Mouse (Mus musculus) stomach, postnatal 0 days (tissue): ENCODE results near the gene Tex22. TPM values are rescaled to one million over a fixed set of nuclear protein-coding genes. Genes with fewer than 3 reads are reported as not detected.

ENCODE experiments used
- ATAC-seq: fragments of 200-750 bp; cut with Nextera tagmentation; 2 replicates; pipeline ENCODE4 v1.8.0; 2017; ENCODE audit not compliant: low FRiP score, low TSS enrichment
- DNase-seq: peaks from one replicate; pipeline ENCODE4 v3.0.0-alpha.2; 2016; ENCODE audit warnings: low spot score
- H3K27ac ChIP-seq: fragments of 300-500 bp; sonication (generic); replicated peaks from 2 replicates; pipeline ENCODE4 v1.5.1; 2014; ENCODE audit warnings: mild to moderate bottlenecking, control low read depth
- H3K27me3 ChIP-seq: fragments of 300-500 bp; sonication (generic); 2 replicates; pipeline ENCODE4 v1.6.1; 2014; ENCODE audit warnings: low read length; ENCODE audit not compliant: control insufficient read depth, insufficient read depth
- H3K36me3 ChIP-seq: fragments of 300-500 bp; sonication (generic); 2 replicates; pipeline ENCODE4 v1.6.1; 2014; ENCODE audit warnings: low read length, mixed read lengths; ENCODE audit not compliant: control insufficient read depth, insufficient read depth
- H3K4me1 ChIP-seq: fragments of 300-500 bp; sonication (generic); replicated peaks from 2 replicates; pipeline ENCODE4 v1.6.1; 2014; ENCODE audit warnings: antibody characterized with exemption; ENCODE audit not compliant: control insufficient read depth, insufficient read depth
- H3K4me2 ChIP-seq: fragments of 300-500 bp; sonication (generic); replicated peaks from 2 replicates; pipeline ENCODE4 v1.6.1; 2014; ENCODE audit warnings: low read depth, mild to moderate bottlenecking, control low read depth, moderate library complexity
- H3K4me3 ChIP-seq: fragments of 300-500 bp; sonication (generic); 2 replicates; pipeline ENCODE4 v1.5.1; 2014; ENCODE audit warnings: low read depth, low read length, control low read depth
- H3K9ac ChIP-seq: fragments of 300-500 bp; sonication (generic); 2 replicates; pipeline ENCODE4 v1.6.1; 2014; ENCODE audit warnings: mild to moderate bottlenecking, low read length, control low read depth, mixed read lengths
- H3K9me3 ChIP-seq: fragments of 300-500 bp; sonication (generic); 2 replicates; pipeline ENCODE4 v1.6.1; 2016; ENCODE audit warnings: low read length; ENCODE audit not compliant: control insufficient read depth
- CTCF ChIP-seq: IDR thresholded peaks from 2 replicates; pipeline ENCODE4 v1.5.1; 2016; ENCODE audit warnings: antibody characterized with exemption, low read depth, mild to moderate bottlenecking, moderate library complexity
- EP300 ChIP-seq: optimal IDR thresholded peaks from 2 replicates; pipeline ENCODE3; 2016; ENCODE audit warnings: antibody characterized with exemption
- WGBS: fragments of 180-500 bp; shearing (Covaris S2); extraction: QIAGEN DNeasy Blood & Tissue Kit; methylation state at CpG from one replicate; pipeline ENCODE4 v1.1.7; 2014; 5-methylcytosine and 5-hydroxymethylcytosine counted together
- polyA plus RNA-seq: library from polyadenylated mRNA; unstranded; fragments of >200 nt; fragmentation: Nextera tagmentation; extraction: Ambion mirVana; gene quantifications from 2 replicates; pipeline ENCODE4 v1.2.1, GENCODE M21; 2015

Gene Tex22
- polyA plus RNA-seq, 1 experiment from 2014 or later: not detected

- peaks cover 47% of the 10 kb centered on the region for H3K36me3 ChIP-seq
- H3K4me3 ChIP-seq: no peak overlapping the region
Observed at GRCm38 (mm10) chr12:113119516-113120410, 45.5 kb downstream of the Tex22 start.

DNA sequence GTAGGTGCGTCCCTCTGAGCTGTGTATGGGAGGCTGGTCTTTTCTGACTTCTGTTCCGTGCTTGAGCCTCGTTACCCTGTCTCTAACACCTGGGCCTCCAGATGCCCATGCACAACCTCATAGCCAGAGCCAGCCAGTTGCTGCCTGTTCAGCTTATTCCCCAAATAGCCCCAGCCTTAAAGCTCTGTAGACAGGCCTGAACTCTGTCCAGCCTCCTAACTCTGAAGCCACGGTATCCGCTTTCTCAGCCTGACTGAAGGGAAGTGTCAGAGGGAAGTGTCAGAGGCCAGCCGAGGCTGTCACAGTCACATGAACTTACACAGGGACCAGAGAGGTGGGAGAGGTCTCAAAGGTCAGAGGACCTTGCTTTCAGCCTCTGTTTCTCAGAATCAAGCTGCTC lies 50.4 kb downstream of the Tex22 start:
- Histone ChIP-seq H3K4me1 (no peaks in the 10 kb centered on the region), H3K9ac (no peak overlapping the region), H3K36me3 (peaks cover 56% of the 10 kb centered on the region), H3K27ac (no peak overlapping the region), H3K4me3 (no peak overlapping the region), H3K27me3 (no peaks in the 10 kb centered on the region), H3K4me2 (no peak overlapping the region), H3K9me3 (no peaks in the 10 kb centered on the region)
- TF ChIP-seq CTCF: no peak
- ATAC-seq (no peak), DNase-seq (no peak)
- WGBS: 81% methylated on average over 6 of the region's 6 CpGs

More at GRCm38 (mm10) chr12:113119516-113120410, 45.5 kb downstream of the Tex22 start:
- no peaks in the 10 kb centered on the region for H3K9me3 ChIP-seq
- H3K9ac ChIP-seq: no peak overlapping the region
- no peak overlapping the region for H3K27ac ChIP-seq
- 84% methylated on average over 17 of the region's 20 CpGs for WGBS
- no peaks in the 10 kb centered on the region for H3K4me1 ChIP-seq
- no peak overlapping the region for H3K4me2 ChIP-seq
- TF ChIP-seq EP300 (no peak), CTCF (peak; percentile 97)
- no peaks in the 10 kb centered on the region for H3K27me3 ChIP-seq
- ATAC-seq: peak; percentile 71; the same call in 1 of the 2 replicates
- peak; percentile 84 for DNase-seq

- Histone ChIP-seq H3K9me3 (no peaks in the 10 kb centered on the region), H3K36me3 (peaks cover 56% of the 10 kb centered on the region), H3K4me1 (peaks cover 3% of the 10 kb centered on the region; the same call in 1 of the 2 replicates), H3K9ac (no peak overlapping the region), H3K4me2 (no peak overlapping the region), H3K27ac (no peak overlapping the region), H3K4me3 (no peak overlapping the region), H3K27me3 (no peaks in the 10 kb centered on the region)
- DNase-seq (no peak), ATAC-seq (no peak)
- WGBS: 93% methylated on average over 8 of the region's 8 CpGs
- TF ChIP-seq CTCF (no peak), EP300 (no peak)
Observed at GRCm38 (mm10) chr12:113130732-113131131, 56.4 kb downstream of the Tex22 start.

DNA sequence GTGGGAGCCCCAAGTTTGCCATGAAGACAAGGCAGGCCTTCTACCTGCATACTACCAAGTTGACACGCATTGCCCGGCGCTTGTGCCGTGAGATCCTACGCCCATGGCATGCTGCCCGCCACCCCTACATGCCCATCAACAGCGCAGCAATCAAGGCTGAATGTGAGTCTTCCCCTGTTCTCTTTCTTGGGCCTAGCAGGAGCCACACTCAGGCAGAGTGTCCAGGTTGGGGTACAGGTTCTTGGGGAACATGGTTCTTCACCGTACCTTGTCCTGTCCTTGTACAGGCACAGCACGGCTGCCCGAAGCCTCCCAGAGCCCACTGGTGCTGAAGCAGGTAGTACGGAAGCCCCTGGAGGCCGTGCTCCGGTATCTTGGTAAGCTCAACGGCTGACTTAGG lies 57.3 kb downstream of the Tex22 start:
- Histone ChIP-seq H3K4me3 (no peak overlapping the region), H3K27ac (no peak overlapping the region), H3K4me2 (no peak overlapping the region), H3K4me1 (peaks cover 3% of the 10 kb centered on the region; the same call in 1 of the 2 replicates), H3K27me3 (no peaks in the 10 kb centered on the region), H3K36me3 (peaks cover 56% of the 10 kb centered on the region), H3K9me3 (no peaks in the 10 kb centered on the region), H3K9ac (no peak overlapping the region)
- ATAC-seq: no peak
- DNase-seq: no peak
- WGBS: 96% methylated on average over 14 of the region's 14 CpGs
- TF ChIP-seq CTCF (no peak), EP300 (no peak)

GRCm38 (mm10) chr12:113132567-113132966 lies 58.3 kb downstream of the Tex22 start:
- ATAC-seq (peak; percentile 89), DNase-seq (peak; percentile 75)
- no peak overlapping the region for H3K4me3 ChIP-seq
- peaks cover 57% of the 10 kb centered on the region for H3K36me3 ChIP-seq
- TF ChIP-seq CTCF (no peak), EP300 (no peak)
- H3K27ac ChIP-seq: peak overlapping the region; percentile 61
- peaks cover 3% of the 10 kb centered on the region; the same call in 1 of the 2 replicates for H3K4me1 ChIP-seq
- no peak overlapping the region for H3K4me2 ChIP-seq
- H3K9ac ChIP-seq: no peak overlapping the region
- no peaks in the 10 kb centered on the region for H3K9me3 ChIP-seq
- no peaks in the 10 kb centered on the region for H3K27me3 ChIP-seq
- WGBS: 19% methylated on average over 2 of the region's 2 CpGs

DNA sequence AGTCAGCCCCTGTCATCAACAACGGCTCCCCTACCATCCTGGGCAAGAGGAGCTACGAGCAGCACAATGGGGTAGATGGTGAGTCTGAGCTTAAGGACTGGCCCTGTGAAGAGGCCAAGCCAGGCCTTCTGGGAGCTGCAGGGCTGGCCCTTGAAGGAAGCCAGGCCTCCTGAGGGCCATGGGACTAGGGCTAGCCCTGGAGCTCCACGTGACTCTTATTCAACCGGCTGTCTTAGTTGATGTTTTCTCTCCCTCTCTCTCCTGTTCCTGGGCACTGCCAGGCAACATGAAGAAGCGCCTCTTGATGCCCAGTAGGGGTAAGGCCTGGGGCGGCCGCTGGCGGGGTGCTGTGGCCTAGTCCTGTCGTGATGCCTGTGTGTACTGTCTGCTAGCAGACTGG lies 59.0 kb downstream of the Tex22 start:
- Histone ChIP-seq H3K27me3 (no peaks in the 10 kb centered on the region), H3K27ac (no peak overlapping the region; the same call in 1 of the 2 replicates), H3K4me2 (no peak overlapping the region), H3K36me3 (peaks cover 56% of the 10 kb centered on the region), H3K4me3 (no peak overlapping the region), H3K4me1 (peaks cover 3% of the 10 kb centered on the region; the same call in 1 of the 2 replicates), H3K9ac (0 out of 2 replicates have a peak overlapping the region, but pooled peaks have one; percentile 8), H3K9me3 (no peaks in the 10 kb centered on the region)
- 79% methylated on average over 9 of the region's 9 CpGs for WGBS
- DNase-seq: no peak
- TF ChIP-seq EP300: no peak
- no peak for TF ChIP-seq CTCF
- ATAC-seq: no peak
